Mouse (Mus musculus) G1E (cell line): ENCODE measurements at regions not wholly inside any gene's neighbourhood (a gene's known extent, or its start where the extent isn't known, plus 50 kb on each side); places are given as distances from the start of the nearest gene placed in this dataset.

Experiments
- CTCF ChIP-seq: IDR thresholded peaks from 2 replicates; pipeline ENCODE4 v1.5.1; 2012; ENCODE audit warnings: low read depth, low read length, inconsistent platforms, mixed read lengths
- GATA1 ChIP-seq: IDR thresholded peaks from 2 replicates; pipeline ENCODE4 v1.6.1; 2012; ENCODE audit warnings: borderline replicate concordance, low read length, inconsistent platforms, mixed read lengths
- GATA2 ChIP-seq: IDR thresholded peaks from 2 replicates; pipeline ENCODE4 v1.6.1; 2012; ENCODE audit warnings: low read depth, low read length, inconsistent platforms, borderline replicate concordance
- POLR2AphosphoS5 ChIP-seq: IDR thresholded peaks from 2 replicates; pipeline ENCODE4 v1.6.1; 2012; ENCODE audit warnings: low read depth, low read length, inconsistent platforms; ENCODE audit not compliant: insufficient replicate concordance
- TAL1 ChIP-seq: conservative IDR thresholded peaks from 2 replicates; pipeline ENCODE4 v1.6.1; 2012; ENCODE audit warnings: low read depth, low read length, inconsistent platforms, mixed read lengths

- TF ChIP-seq TAL1 = no peak
- no peak for TF ChIP-seq CTCF
- TF ChIP-seq GATA1 = no peak
- TF ChIP-seq POLR2AphosphoS5 = no peak
- TF ChIP-seq GATA2 = no peak
These were observed 2779.1 kb downstream of the 9330182O14Rik start for GRCm38 (mm10) chr15:42913285-42913684.
